Mouse (Mus musculus): ENCODE measurements around the gene Ksr2. TPM values are rescaled to one million over a fixed set of nuclear protein-coding genes. Genes with fewer than 3 reads are reported as not detected.

Gene Ksr2
- polyA plus RNA-seq, 1 experiment from 2014 or later, result 11.3 TPM

DNA sequence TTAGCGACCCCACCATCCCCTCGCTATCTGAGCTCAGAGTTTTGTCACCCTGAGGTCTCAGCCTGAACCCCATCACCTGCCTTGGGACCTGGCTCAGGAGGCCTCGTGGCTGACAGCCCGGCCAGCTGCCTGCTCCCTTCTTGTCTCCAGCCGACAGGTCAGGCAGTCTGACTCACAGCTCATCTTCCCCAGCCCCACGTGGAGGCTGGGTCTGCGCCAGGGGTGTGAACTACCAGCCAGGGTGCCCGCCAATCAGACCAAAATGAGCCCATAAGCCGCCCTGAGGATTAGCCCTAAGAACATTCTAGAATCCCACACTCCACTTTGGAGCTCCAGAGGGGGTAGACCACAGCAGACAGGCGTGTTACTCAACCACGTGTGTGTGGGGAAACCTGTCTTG, 365.4 kb downstream of the Ksr2 start:
- no peak for ATAC-seq (ENCODE audit: low read depth)
- Histone ChIP-seq H3K27me3 (ENCODE audit: control insufficient read depth, insufficient read depth, low read length) (no peaks in the 10 kb centered on the region), H3K4me1 (ENCODE audit: control insufficient read depth, insufficient read depth, low read length) (no peaks in the 10 kb centered on the region), H3K4me2 (ENCODE audit: low read depth, low read length) (no peak overlapping the region), H3K9ac (replicated peaks; ENCODE audit: low read depth, low read length) (no peak overlapping the region), H3K4me3 (ENCODE audit: low read depth, low read length) (no peak overlapping the region), H3K36me3 (ENCODE audit: control insufficient read depth, insufficient read depth, low read length) (no peaks in the 10 kb centered on the region), H3K27ac (ENCODE audit: low read depth, low read length) (no peak overlapping the region), H3K9me3 (ENCODE audit: control insufficient read depth, low read length) (no peaks in the 10 kb centered on the region)
- 67% methylated on average over 11 of the region's 11 CpGs for WGBS

DNA sequence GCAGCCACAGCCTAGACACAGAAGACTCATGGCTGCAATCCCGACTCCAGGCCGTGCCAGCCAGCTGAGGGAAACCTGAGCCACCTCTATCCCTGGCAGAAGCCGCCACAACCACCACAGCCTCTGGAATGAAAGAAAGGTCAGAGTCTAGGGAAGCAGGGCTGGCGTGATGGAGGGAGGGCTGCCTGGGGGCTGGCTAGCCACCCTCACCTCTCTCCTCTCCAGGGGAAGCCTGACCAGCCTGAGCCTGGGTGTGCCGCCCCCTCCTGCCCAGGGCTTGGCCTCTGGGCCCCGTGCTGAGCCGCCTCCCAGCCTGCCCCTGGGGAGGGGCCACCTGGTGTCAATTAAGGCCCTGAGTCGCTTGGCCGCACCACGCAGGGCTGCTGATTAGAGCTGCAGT, 366.9 kb downstream of the Ksr2 start, which contains the start of gene Nos1:
TSS of gene Nos1 (plus strand) at position 352 of the 400 bp plus-strand sequence.
- H3K9ac ChIP-seq (replicated peaks; ENCODE audit: low read depth, low read length), result no peak within 1 kb of the TSS
- whole genome bisulfite sequencing, result 29% methylated on average over 9 of the region's 10 CpGs
- no peak for ATAC-seq (ENCODE audit: low read depth)

DNA sequence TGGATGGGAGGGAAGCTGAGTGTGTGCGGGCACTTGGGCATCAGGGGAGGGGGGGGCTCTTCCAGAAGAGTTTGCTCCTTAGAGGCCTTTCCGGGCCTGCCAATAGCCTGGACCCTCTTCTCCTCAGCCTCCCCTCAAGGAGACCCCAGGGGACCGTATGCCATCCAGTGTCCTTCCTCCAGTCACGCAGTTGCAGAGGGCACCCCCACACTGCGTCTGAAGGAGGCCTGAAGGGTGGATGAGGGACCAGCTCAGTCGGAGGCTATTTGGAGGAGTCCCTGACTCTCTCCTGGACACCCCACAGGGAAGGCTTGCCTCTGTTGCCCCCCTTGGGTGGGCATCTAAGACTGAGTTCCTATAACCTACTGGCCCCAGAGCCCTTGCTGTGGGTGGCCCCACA, 367.4 kb downstream of the Ksr2 start:
- Histone ChIP-seq H3K4me1 (ENCODE audit: control insufficient read depth, insufficient read depth, low read length) (no peaks in the 10 kb centered on the region), H3K27ac (ENCODE audit: low read depth, low read length) (no peak overlapping the region), H3K36me3 (ENCODE audit: control insufficient read depth, insufficient read depth, low read length) (no peaks in the 10 kb centered on the region), H3K27me3 (ENCODE audit: control insufficient read depth, insufficient read depth, low read length) (no peaks in the 10 kb centered on the region), H3K4me3 (ENCODE audit: low read depth, low read length) (no peak overlapping the region), H3K9ac (replicated peaks; ENCODE audit: low read depth, low read length) (no peak overlapping the region), H3K4me2 (ENCODE audit: low read depth, low read length) (no peak overlapping the region), H3K9me3 (ENCODE audit: control insufficient read depth, low read length) (no peaks in the 10 kb centered on the region)
- WGBS, result 63% methylated on average over 5 of the region's 6 CpGs
- ATAC-seq (ENCODE audit: low read depth), result no peak

More for the DNA sequence above, 366.9 kb downstream of the Ksr2 start, which contains the start of gene Nos1:
- H3K27ac ChIP-seq (ENCODE audit: low read depth, low read length), result no peak within 1 kb of the TSS
- H3K4me3 ChIP-seq (ENCODE audit: low read depth, low read length), result no peak within 1 kb of the TSS
- no peaks in the 10 kb centered on the region for H3K27me3 ChIP-seq (ENCODE audit: control insufficient read depth, insufficient read depth, low read length)
- no peaks in the 10 kb centered on the region for H3K36me3 ChIP-seq (ENCODE audit: control insufficient read depth, insufficient read depth, low read length)
- H3K4me2 ChIP-seq (ENCODE audit: low read depth, low read length), result no peak within 1 kb of the TSS
- no peaks in the 10 kb centered on the region for H3K4me1 ChIP-seq (ENCODE audit: control insufficient read depth, insufficient read depth, low read length)
- H3K9me3 ChIP-seq (ENCODE audit: control insufficient read depth, low read length), result no peaks in the 10 kb centered on the region

DNA sequence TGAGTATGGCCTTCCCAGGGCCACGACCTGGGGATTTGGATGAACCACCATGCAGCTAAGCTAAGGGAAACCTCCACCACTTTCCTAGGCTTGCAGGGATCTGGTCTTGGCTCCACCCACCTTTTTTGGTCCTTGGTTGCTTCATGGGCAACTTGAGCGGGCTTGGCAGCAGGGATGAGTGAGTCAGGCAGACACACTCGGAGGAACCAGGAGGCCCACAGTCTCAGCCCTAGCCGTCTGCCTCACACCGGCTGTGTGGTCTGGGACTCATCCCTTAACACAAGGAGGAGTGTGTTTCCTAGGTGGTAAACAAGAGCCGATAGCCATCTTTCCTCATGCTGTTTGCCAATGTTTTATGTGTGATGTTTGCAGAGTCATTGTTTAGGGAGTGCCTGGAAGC, 376.3 kb downstream of the Ksr2 start:
- no peak overlapping the region for H3K4me2 ChIP-seq (ENCODE audit: low read depth, low read length)
- no peaks in the 10 kb centered on the region for H3K9me3 ChIP-seq (ENCODE audit: control insufficient read depth, low read length)
- WGBS, result 75% methylated on average over 6 of the region's 6 CpGs
- no peak overlapping the region for H3K4me3 ChIP-seq (ENCODE audit: low read depth, low read length)
- H3K9ac ChIP-seq (replicated peaks; ENCODE audit: low read depth, low read length), result no peak overlapping the region
- no peak overlapping the region for H3K27ac ChIP-seq (ENCODE audit: low read depth, low read length)
- no peaks in the 10 kb centered on the region for H3K4me1 ChIP-seq (ENCODE audit: control insufficient read depth, insufficient read depth, low read length)
- ATAC-seq (ENCODE audit: low read depth), result no peak
- no peaks in the 10 kb centered on the region for H3K36me3 ChIP-seq (ENCODE audit: control insufficient read depth, insufficient read depth, low read length)
- H3K27me3 ChIP-seq (ENCODE audit: control insufficient read depth, insufficient read depth, low read length), result no peaks in the 10 kb centered on the region

DNA sequence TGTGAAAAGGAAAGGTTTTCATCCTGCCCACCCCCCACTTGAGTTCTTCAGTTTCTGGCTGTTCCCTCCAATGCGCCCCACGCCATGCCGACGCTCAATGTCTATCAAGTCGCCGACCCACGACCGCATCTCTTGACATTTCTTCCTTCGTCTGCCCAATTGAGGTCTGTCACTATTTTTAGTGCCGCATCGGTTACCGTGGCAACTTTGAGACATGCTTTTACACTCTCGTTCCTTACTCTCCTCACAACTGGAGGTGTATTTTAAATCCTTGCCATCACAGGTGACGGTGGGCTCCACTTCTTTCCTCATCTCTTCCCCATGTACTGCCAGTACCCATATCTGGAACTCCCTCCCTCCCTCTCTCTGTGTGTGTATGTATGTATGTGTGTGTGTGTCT, 378.1 kb downstream of the Ksr2 start:
- no peaks in the 10 kb centered on the region for H3K4me1 ChIP-seq (ENCODE audit: control insufficient read depth, insufficient read depth, low read length)

DNA sequence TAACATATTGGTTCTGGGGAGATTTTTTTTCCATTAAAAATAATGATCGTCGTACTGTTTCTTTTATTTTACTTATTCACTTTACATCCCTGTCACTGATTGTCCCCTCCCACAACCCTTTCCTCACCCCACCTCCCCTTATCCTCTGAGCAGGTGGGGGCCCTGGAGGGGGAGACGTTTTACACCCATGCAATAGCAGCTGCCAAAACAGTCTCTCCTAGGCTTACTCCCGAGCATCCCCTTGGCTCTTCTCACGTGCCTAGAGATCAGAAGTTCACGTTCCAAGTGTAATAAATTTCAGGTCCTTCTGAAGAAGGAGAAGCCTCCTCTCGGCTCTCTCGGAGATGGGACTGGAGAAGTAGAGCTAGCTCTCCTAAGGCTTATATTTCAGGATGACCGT, 387.0 kb downstream of the Ksr2 start:
- Histone ChIP-seq H3K27me3 (ENCODE audit: control insufficient read depth, insufficient read depth, low read length) (no peaks in the 10 kb centered on the region), H3K4me1 (ENCODE audit: control insufficient read depth, insufficient read depth, low read length) (no peaks in the 10 kb centered on the region), H3K4me2 (ENCODE audit: low read depth, low read length) (no peak overlapping the region), H3K4me3 (ENCODE audit: low read depth, low read length) (no peak overlapping the region), H3K27ac (ENCODE audit: low read depth, low read length) (no peak overlapping the region), H3K9me3 (ENCODE audit: control insufficient read depth, low read length) (no peaks in the 10 kb centered on the region), H3K36me3 (ENCODE audit: control insufficient read depth, insufficient read depth, low read length) (no peaks in the 10 kb centered on the region), H3K9ac (replicated peaks; ENCODE audit: low read depth, low read length) (no peak overlapping the region)
- ATAC-seq (ENCODE audit: low read depth), result no peak
- 68% methylated on average over 9 of the region's 9 CpGs for WGBS

More for the DNA sequence above, 378.1 kb downstream of the Ksr2 start:
- H3K36me3 ChIP-seq (ENCODE audit: control insufficient read depth, insufficient read depth, low read length), result no peaks in the 10 kb centered on the region
- H3K4me3 ChIP-seq (ENCODE audit: low read depth, low read length), result no peak overlapping the region
- no peak overlapping the region for H3K9ac ChIP-seq (replicated peaks; ENCODE audit: low read depth, low read length)
- no peak overlapping the region for H3K27ac ChIP-seq (ENCODE audit: low read depth, low read length)
- H3K4me2 ChIP-seq (ENCODE audit: low read depth, low read length), result no peak overlapping the region
- no peaks in the 10 kb centered on the region for H3K27me3 ChIP-seq (ENCODE audit: control insufficient read depth, insufficient read depth, low read length)
- no peak for ATAC-seq (ENCODE audit: low read depth)
- H3K9me3 ChIP-seq (ENCODE audit: control insufficient read depth, low read length), result no peaks in the 10 kb centered on the region
- WGBS, result 74% methylated on average over 14 of the region's 14 CpGs

DNA sequence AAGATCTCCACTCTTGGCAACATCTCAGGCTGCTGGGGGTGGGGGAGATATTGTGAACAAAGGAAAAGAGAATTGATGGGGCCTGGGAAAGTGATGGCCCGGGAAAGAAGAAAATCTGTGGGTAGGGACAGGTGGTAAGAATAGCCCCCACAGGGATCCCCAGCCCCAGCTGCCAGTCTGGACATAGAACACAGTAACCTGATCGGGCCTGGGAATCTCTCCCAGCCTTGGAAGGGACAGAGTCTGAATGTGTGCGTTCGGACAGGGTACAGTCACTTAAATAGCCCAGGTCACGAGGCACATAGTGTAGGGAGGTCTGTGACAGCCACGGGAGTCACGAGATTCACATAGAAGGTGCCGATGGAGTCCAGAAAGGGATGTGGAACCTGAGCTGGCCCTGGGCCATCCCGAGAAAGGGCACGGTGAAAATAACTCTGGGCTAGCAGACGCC, 388.3 kb downstream of the Ksr2 start:
- no peak overlapping the region for H3K4me2 ChIP-seq (ENCODE audit: low read depth, low read length)
- no peaks in the 10 kb centered on the region for H3K27me3 ChIP-seq (ENCODE audit: control insufficient read depth, insufficient read depth, low read length)
- no peaks in the 10 kb centered on the region for H3K4me1 ChIP-seq (ENCODE audit: control insufficient read depth, insufficient read depth, low read length)
- no peak for ATAC-seq (ENCODE audit: low read depth)
- H3K9ac ChIP-seq (replicated peaks; ENCODE audit: low read depth, low read length), result no peak overlapping the region
- H3K36me3 ChIP-seq (ENCODE audit: control insufficient read depth, insufficient read depth, low read length), result no peaks in the 10 kb centered on the region
- no peak overlapping the region for H3K4me3 ChIP-seq (ENCODE audit: low read depth, low read length)
- WGBS, result 79% methylated on average over 11 of the region's 11 CpGs
- H3K27ac ChIP-seq (ENCODE audit: low read depth, low read length), result no peak overlapping the region
- H3K9me3 ChIP-seq (ENCODE audit: control insufficient read depth, low read length), result no peaks in the 10 kb centered on the region

DNA sequence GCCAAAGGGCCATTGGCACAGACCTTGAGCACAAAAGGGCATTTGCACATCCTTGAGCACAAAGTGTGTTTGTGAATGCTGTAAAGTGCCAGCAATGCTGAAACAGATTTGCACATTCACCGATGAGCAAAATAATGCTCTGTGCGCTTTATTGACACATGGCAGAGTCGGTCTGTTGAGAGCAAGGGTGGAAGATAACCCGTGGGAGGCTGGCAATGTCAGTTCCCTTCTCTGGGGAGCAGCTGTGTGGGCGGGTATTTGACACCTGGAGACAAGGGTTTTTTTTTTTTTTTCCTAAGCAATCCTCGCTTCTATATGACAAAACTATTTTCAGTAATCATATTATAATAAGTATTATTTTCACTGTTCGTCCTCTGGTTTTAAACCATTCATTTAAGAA, 389.8 kb downstream of the Ksr2 start:
- Histone ChIP-seq H3K9me3 (ENCODE audit: control insufficient read depth, low read length) (no peaks in the 10 kb centered on the region), H3K27ac (ENCODE audit: low read depth, low read length) (no peak overlapping the region), H3K27me3 (ENCODE audit: control insufficient read depth, insufficient read depth, low read length) (no peaks in the 10 kb centered on the region), H3K9ac (replicated peaks; ENCODE audit: low read depth, low read length) (no peak overlapping the region), H3K4me1 (ENCODE audit: control insufficient read depth, insufficient read depth, low read length) (no peaks in the 10 kb centered on the region), H3K4me3 (ENCODE audit: low read depth, low read length) (no peak overlapping the region), H3K36me3 (ENCODE audit: control insufficient read depth, insufficient read depth, low read length) (no peaks in the 10 kb centered on the region), H3K4me2 (ENCODE audit: low read depth, low read length) (no peak overlapping the region)
- 74% methylated on average over 7 of the region's 7 CpGs for WGBS
- ATAC-seq (ENCODE audit: low read depth), result no peak

DNA sequence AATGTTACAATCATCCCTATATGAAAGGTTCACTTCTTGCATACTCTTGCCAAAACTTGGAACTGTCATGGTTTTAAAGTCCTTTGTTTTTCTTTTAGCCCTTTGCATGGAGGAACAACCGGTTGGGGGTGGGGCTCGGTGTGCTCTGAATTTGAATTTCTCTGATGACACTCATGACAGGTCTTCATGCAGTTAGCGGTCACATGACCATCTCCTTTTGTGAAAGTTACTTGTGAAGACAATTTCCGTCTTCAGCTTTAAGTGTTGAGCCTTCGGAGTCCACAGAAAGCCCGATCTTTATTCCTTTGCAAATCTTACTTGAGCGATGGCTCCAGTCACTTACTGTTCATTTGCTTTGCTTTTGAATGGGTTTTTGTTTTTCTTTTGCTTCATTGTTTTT, 397.1 kb downstream of the Ksr2 start:
- Histone ChIP-seq H3K9ac (replicated peaks; ENCODE audit: low read depth, low read length) (no peak overlapping the region), H3K27me3 (ENCODE audit: control insufficient read depth, insufficient read depth, low read length) (no peaks in the 10 kb centered on the region), H3K4me2 (ENCODE audit: low read depth, low read length) (no peak overlapping the region), H3K27ac (ENCODE audit: low read depth, low read length) (no peak overlapping the region), H3K9me3 (ENCODE audit: control insufficient read depth, low read length) (no peaks in the 10 kb centered on the region), H3K4me1 (ENCODE audit: control insufficient read depth, insufficient read depth, low read length) (no peaks in the 10 kb centered on the region), H3K36me3 (ENCODE audit: control insufficient read depth, insufficient read depth, low read length) (no peaks in the 10 kb centered on the region), H3K4me3 (ENCODE audit: low read depth, low read length) (no peak overlapping the region)
- 90% methylated on average over 7 of the region's 7 CpGs for WGBS
- ATAC-seq (ENCODE audit: low read depth), result no peak

DNA sequence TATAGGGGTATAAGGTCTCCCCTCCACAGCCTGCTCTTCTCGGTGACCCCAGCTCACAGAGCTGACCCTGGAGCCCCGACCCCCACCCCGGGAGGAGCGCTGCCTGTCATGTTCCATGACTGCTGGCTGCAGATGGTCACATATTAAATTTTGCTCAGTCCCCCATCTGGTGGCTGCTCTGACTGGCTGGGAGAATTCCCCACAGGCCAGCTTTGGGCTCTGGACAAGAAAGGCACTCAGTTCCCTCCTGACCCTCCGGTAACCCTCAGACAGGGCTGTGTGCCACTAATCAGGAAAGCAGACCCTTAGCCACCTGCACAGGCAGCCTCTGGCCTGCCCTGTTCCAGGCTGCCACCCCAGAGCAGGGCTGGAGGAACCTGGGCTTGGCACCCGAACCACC, 405.0 kb downstream of the Ksr2 start:
- no peak for ATAC-seq (ENCODE audit: low read depth)
- WGBS, result 63% methylated on average over 6 of the region's 6 CpGs

More for the DNA sequence above, 405.0 kb downstream of the Ksr2 start:
- H3K27ac ChIP-seq (ENCODE audit: low read depth, low read length), result no peak overlapping the region
- H3K4me1 ChIP-seq (ENCODE audit: control insufficient read depth, insufficient read depth, low read length), result no peaks in the 10 kb centered on the region
- no peak overlapping the region for H3K4me3 ChIP-seq (ENCODE audit: low read depth, low read length)
- no peaks in the 10 kb centered on the region for H3K27me3 ChIP-seq (ENCODE audit: control insufficient read depth, insufficient read depth, low read length)
- no peaks in the 10 kb centered on the region for H3K9me3 ChIP-seq (ENCODE audit: control insufficient read depth, low read length)
- no peak overlapping the region for H3K9ac ChIP-seq (replicated peaks; ENCODE audit: low read depth, low read length)
- no peaks in the 10 kb centered on the region for H3K36me3 ChIP-seq (ENCODE audit: control insufficient read depth, insufficient read depth, low read length)
- H3K4me2 ChIP-seq (ENCODE audit: low read depth, low read length), result no peak overlapping the region
